Mouse (Mus musculus) thymus, adult 2 months (tissue): Measurements from ENCODE around the gene Pard6b. TPM values are rescaled to one million over a fixed set of nuclear protein-coding genes. Genes with fewer than 3 reads are reported as not detected.
A peak's percentile ranks its signal among the peaks of the same experiment; 100 is the strongest.

Source experiments
- DNase-seq: peaks from one replicate; pipeline ENCODE4 v3.0.0; 2021
- H3K27ac ChIP-seq: fragments of 200-500 bp; 2 replicates; pipeline ENCODE4 v1.5.1; 2012; ENCODE audit warnings: low read length, control low read depth; ENCODE audit not compliant: control insufficient read depth, insufficient read depth
- H3K27me3 ChIP-seq: fragments of 200-500 bp; 2 replicates; pipeline ENCODE4 v1.6.1; 2012; ENCODE audit warnings: mild to moderate bottlenecking, low read length, moderate library complexity, mixed read lengths; ENCODE audit not compliant: control insufficient read depth, insufficient read depth
- H3K36me3 ChIP-seq: fragments of 200-500 bp; 2 replicates; pipeline ENCODE4 v1.6.1; 2012; ENCODE audit warnings: mild to moderate bottlenecking, low read length, moderate library complexity; ENCODE audit not compliant: control insufficient read depth, insufficient read depth
- H3K4me1 ChIP-seq: fragments of 200-500 bp; replicated peaks from 2 replicates; pipeline ENCODE4 v1.6.1; 2012; ENCODE audit warnings: low read length; ENCODE audit not compliant: control insufficient read depth, insufficient read depth
- H3K4me3 ChIP-seq: fragments of 200-500 bp; 2 replicates; pipeline ENCODE4 v1.5.1; 2012; ENCODE audit warnings: mild to moderate bottlenecking, low read length, control low read depth, moderate library complexity; ENCODE audit not compliant: control insufficient read depth, insufficient read depth
- CTCF ChIP-seq: fragments of 200-500 bp; IDR thresholded peaks from 2 replicates; pipeline ENCODE4 v1.5.1; 2012; ENCODE audit warnings: mild to moderate bottlenecking, control low read depth, low read length, moderate library complexity, borderline replicate concordance; ENCODE audit not compliant: control insufficient read depth, poor library complexity, insufficient read depth; ENCODE audit errors: extremely low read depth
- POLR2A ChIP-seq: fragments of 200-500 bp; IDR thresholded peaks from 2 replicates; pipeline ENCODE4 v1.6.1; 2012; ENCODE audit warnings: mild to moderate bottlenecking, low read length, control low read depth, moderate library complexity; ENCODE audit not compliant: control insufficient read depth, poor library complexity, insufficient read depth; ENCODE audit errors: extremely low read depth
- WGBS: fragments of 180-500 bp; shearing (Covaris S2); methylation state at CpG from one replicate; pipeline ENCODE4 v1.1.7; 2018; 5-methylcytosine and 5-hydroxymethylcytosine counted together
- polyA plus RNA-seq: library from polyadenylated mRNA; depleted of rRNA; stranded (reverse); fragments of >200 nt; gene quantifications from 2 replicates; pipeline ENCODE4 v1.2.3, GENCODE M21; 2012

The Pard6b gene
- polyA plus RNA-seq, 1 experiment = 4.2 TPM

DNA sequence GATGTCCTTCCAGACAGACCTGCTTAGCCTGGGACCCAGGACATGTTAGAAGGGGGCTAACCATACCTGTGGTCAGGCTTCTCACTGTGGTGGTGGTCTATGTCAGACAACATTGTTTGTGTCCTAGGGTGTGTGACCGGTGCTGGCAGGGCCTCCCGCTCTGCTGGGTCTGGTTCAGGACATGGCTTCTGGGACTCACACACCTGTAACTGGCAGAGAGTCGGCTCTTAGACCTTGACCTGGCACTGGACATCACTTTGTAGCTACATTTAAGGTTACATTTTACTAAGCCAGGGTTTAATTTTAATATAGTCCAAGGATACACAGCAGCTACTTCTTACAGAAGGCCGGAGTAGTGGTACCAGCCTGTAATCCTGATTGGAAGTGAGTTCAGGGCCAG, 12.3 kb downstream of the Pard6b start:
- H3K4me3 ChIP-seq = no peak overlapping the region
- 95% methylated on average over 4 of the region's 4 CpGs for WGBS
- H3K36me3 ChIP-seq = no peaks in the 10 kb centered on the region
- no peaks in the 10 kb centered on the region for H3K4me1 ChIP-seq
- no peak overlapping the region for H3K27ac ChIP-seq
- no peak for TF ChIP-seq POLR2A
- no peak for TF ChIP-seq CTCF
- no peak for DNase-seq
- no peaks in the 10 kb centered on the region for H3K27me3 ChIP-seq

GRCm38 (mm10) chr2:168095077-168095476, 14.3 kb downstream of the Pard6b start:
- WGBS = 90% methylated on average over 8 of the region's 8 CpGs
- TF ChIP-seq POLR2A (no peak), CTCF (no peak)
- no peak overlapping the region for H3K27ac ChIP-seq
- no peaks in the 10 kb centered on the region for H3K27me3 ChIP-seq
- DNase-seq = no peak
- H3K4me3 ChIP-seq = no peak overlapping the region
- no peaks in the 10 kb centered on the region for H3K4me1 ChIP-seq
- H3K36me3 ChIP-seq = no peaks in the 10 kb centered on the region

GRCm38 (mm10) chr2:168096487-168096886, 15.7 kb downstream of the Pard6b start:
- no peaks in the 10 kb centered on the region for H3K4me1 ChIP-seq
- H3K4me3 ChIP-seq = no peak overlapping the region
- H3K27ac ChIP-seq = no peak overlapping the region
- no peaks in the 10 kb centered on the region for H3K27me3 ChIP-seq
- 96% methylated on average over 3 of the region's 3 CpGs for WGBS
- TF ChIP-seq CTCF (no peak), POLR2A (no peak)
- DNase-seq = no peak
- no peaks in the 10 kb centered on the region for H3K36me3 ChIP-seq

DNA sequence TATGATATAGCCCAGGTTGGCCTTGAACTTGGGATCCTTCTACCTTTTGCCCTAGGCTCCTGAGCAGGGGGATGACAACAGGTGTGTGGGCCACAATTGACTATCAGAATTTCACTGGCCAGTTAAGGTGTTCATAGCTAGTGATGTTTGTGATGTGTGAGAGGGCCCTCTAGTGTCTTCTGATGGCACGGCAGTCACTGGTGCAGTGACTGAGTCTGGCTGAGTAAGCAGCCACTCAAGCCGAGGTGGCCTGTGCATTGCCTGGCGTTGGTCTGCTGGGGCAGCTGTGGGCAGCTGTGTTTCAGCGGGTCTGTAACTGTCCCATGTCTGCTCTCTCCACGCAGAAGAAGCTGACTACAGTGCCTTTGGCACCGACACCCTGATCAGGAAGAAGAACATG, 17.2 kb downstream of the Pard6b start:
- TF ChIP-seq POLR2A (no peak), CTCF (no peak; the same call in 1 of the 2 replicates)
- DNase-seq = peak; percentile 56
- no peaks in the 10 kb centered on the region for H3K27me3 ChIP-seq
- H3K4me3 ChIP-seq = no peak overlapping the region
- H3K36me3 ChIP-seq = no peaks in the 10 kb centered on the region
- H3K27ac ChIP-seq = no peak overlapping the region
- no peaks in the 10 kb centered on the region for H3K4me1 ChIP-seq
- 50% methylated on average over 6 of the region's 6 CpGs for WGBS

DNA sequence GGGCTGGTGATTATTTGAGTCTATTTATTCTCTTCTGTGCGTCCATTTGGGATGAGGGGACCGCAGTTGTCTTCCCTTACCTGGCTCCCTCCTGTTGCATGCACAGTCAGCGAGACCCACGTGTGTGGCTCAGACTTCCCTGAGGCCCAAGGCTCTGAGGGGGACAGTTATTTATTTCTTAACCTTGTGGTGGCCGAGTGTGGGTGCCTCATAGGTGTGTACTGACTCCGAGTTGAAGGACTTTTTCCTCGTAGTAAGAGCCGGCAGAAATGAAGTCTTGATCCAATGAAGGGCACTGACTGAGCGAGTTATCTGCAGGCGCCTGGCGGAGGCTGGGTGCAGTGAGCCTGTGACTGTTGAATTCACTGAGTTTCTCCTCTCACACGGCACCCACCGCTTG, 19.2 kb downstream of the Pard6b start:
- no peak overlapping the region for H3K27ac ChIP-seq
- WGBS = 96% methylated on average over 13 of the region's 13 CpGs
- DNase-seq = no peak
- TF ChIP-seq POLR2A (no peak), CTCF (no peak)
- H3K27me3 ChIP-seq = no peaks in the 10 kb centered on the region
- no peak overlapping the region for H3K4me3 ChIP-seq
- H3K36me3 ChIP-seq = no peaks in the 10 kb centered on the region
- H3K4me1 ChIP-seq = no peaks in the 10 kb centered on the region

- WGBS = 79% methylated on average over 5 of the region's 5 CpGs
- no peaks in the 10 kb centered on the region for H3K27me3 ChIP-seq
- no peak for DNase-seq
Observed at GRCm38 (mm10) chr2:168101805-168102204, 21.0 kb downstream of the Pard6b start.

GRCm38 (mm10) chr2:168103341-168103740, 22.5 kb downstream of the Pard6b start:
- Histone ChIP-seq H3K27ac (no peak overlapping the region), H3K4me1 (no peaks in the 10 kb centered on the region), H3K4me3 (no peak overlapping the region), H3K36me3 (no peaks in the 10 kb centered on the region), H3K27me3 (no peaks in the 10 kb centered on the region)
- TF ChIP-seq POLR2A = no peak
- TF ChIP-seq CTCF = no peak
- WGBS = 89% methylated on average over 10 of the region's 10 CpGs
- DNase-seq = no peak

More at GRCm38 (mm10) chr2:168101805-168102204, 21.0 kb downstream of the Pard6b start:
- H3K4me3 ChIP-seq = no peak overlapping the region
- no peaks in the 10 kb centered on the region for H3K4me1 ChIP-seq
- H3K36me3 ChIP-seq = no peaks in the 10 kb centered on the region
- TF ChIP-seq CTCF (no peak), POLR2A (no peak)
- no peak overlapping the region for H3K27ac ChIP-seq
